Mouse (Mus musculus) midbrain, postnatal 0 days (tissue): ENCODE measurements at regions not wholly inside any gene's neighbourhood (a gene's known extent, or its start where the extent isn't known, plus 50 kb on each side); places are given as distances from the start of the nearest gene placed in this dataset.

Experiments
- ATAC-seq: fragments of 200-750 bp; cut with Nextera tagmentation; 2 replicates; pipeline ENCODE4 v1.8.0; 2017; ENCODE audit warnings: moderate number of reproducible peaks, mild to moderate bottlenecking, moderate TSS enrichment, moderate library complexity; ENCODE audit not compliant: low FRiP score
- DNase-seq: peaks from one replicate; pipeline ENCODE4 v3.0.0-alpha.2; 2015; ENCODE audit warnings: low spot score
- H3K27ac ChIP-seq: fragments of 300-500 bp; sonication (generic); 2 replicates; pipeline ENCODE4 v1.5.1; 2014; ENCODE audit warnings: low read depth, mild to moderate bottlenecking, low read length, mixed read lengths
- H3K27me3 ChIP-seq: fragments of 300-500 bp; sonication (generic); 2 replicates; pipeline ENCODE4 v1.6.1; 2014; ENCODE audit warnings: low read length, control low read depth, mixed read lengths; ENCODE audit not compliant: insufficient read depth
- H3K36me3 ChIP-seq: fragments of 300-500 bp; sonication (generic); 2 replicates; pipeline ENCODE4 v1.6.1; 2014; ENCODE audit warnings: low read length, control low read depth, mixed read lengths; ENCODE audit not compliant: insufficient read depth
- H3K4me1 ChIP-seq: fragments of 300-500 bp; sonication (generic); 2 replicates; pipeline ENCODE4 v1.6.1; 2014; ENCODE audit warnings: mild to moderate bottlenecking, control low read depth, antibody characterized with exemption, low read length, mixed read lengths; ENCODE audit not compliant: insufficient read depth
- H3K4me2 ChIP-seq: fragments of 300-500 bp; sonication (generic); 2 replicates; pipeline ENCODE4 v1.6.1; 2014; ENCODE audit warnings: low read depth, mild to moderate bottlenecking, low read length, mixed read lengths; ENCODE audit not compliant: poor library complexity, severe bottlenecking
- H3K4me3 ChIP-seq: fragments of 300-500 bp; sonication (generic); 2 replicates; pipeline ENCODE4 v1.5.1; 2014; ENCODE audit warnings: low read depth, mild to moderate bottlenecking, low read length, moderate library complexity
- H3K9ac ChIP-seq: fragments of 300-500 bp; sonication (generic); replicated peaks from 2 replicates; pipeline ENCODE4 v1.6.1; 2014; ENCODE audit warnings: mild to moderate bottlenecking, low read length, moderate library complexity, mixed read lengths; ENCODE audit not compliant: poor library complexity, severe bottlenecking
- H3K9me3 ChIP-seq: fragments of 300-500 bp; sonication (generic); 2 replicates; pipeline ENCODE4 v1.6.1; 2016; ENCODE audit warnings: low read length, control low read depth
- CTCF ChIP-seq: IDR thresholded peaks from 2 replicates; pipeline ENCODE4 v1.5.1; 2016; ENCODE audit warnings: antibody characterized with exemption, mild to moderate bottlenecking
- WGBS: fragments of 180-500 bp; shearing (Covaris S2); extraction: QIAGEN DNeasy Blood & Tissue Kit; methylation state at CpG from one replicate; pipeline ENCODE4 v1.1.7; 2014; 5-methylcytosine and 5-hydroxymethylcytosine counted together

GRCm38 (mm10) chr17:67557351-67557870 lies 75.1 kb downstream of the Lrrc30 start:
- no peak overlapping the region for H3K9ac ChIP-seq
- H3K27ac ChIP-seq, result no peak overlapping the region
- WGBS, result 76% methylated on average over 7 of the region's 7 CpGs

GRCm38 (mm10) chr17:67552581-67553139 lies 79.9 kb downstream of the Lrrc30 start:
- H3K9me3 ChIP-seq, result no peaks in the 10 kb centered on the region
- no peak overlapping the region for H3K27ac ChIP-seq
- DNase-seq, result no peak
- H3K9ac ChIP-seq, result no peak overlapping the region
- no peaks in the 10 kb centered on the region for H3K4me1 ChIP-seq
- H3K4me3 ChIP-seq, result no peak overlapping the region
- TF ChIP-seq CTCF, result no peak
- 90% methylated on average over 21 of the region's 21 CpGs for WGBS
- H3K27me3 ChIP-seq, result no peaks in the 10 kb centered on the region
- no peak for ATAC-seq
- no peaks in the 10 kb centered on the region for H3K36me3 ChIP-seq
- H3K4me2 ChIP-seq, result no peak overlapping the region

More at GRCm38 (mm10) chr17:67557351-67557870, 75.1 kb downstream of the Lrrc30 start:
- Histone ChIP-seq H3K4me2 (no peak overlapping the region), H3K36me3 (no peaks in the 10 kb centered on the region), H3K4me3 (no peak overlapping the region), H3K4me1 (no peaks in the 10 kb centered on the region), H3K27me3 (no peaks in the 10 kb centered on the region), H3K9me3 (no peaks in the 10 kb centered on the region)
- DNase-seq, result no peak
- ATAC-seq, result no peak
- no peak for TF ChIP-seq CTCF

GRCm38 (mm10) chr17:67548966-67549700 lies 83.4 kb downstream of the Lrrc30 start:
- Histone ChIP-seq H3K9ac (no peak overlapping the region), H3K27ac (no peak overlapping the region), H3K36me3 (no peaks in the 10 kb centered on the region), H3K4me2 (no peak overlapping the region), H3K4me3 (no peak overlapping the region), H3K9me3 (no peaks in the 10 kb centered on the region), H3K27me3 (no peaks in the 10 kb centered on the region), H3K4me1 (no peaks in the 10 kb centered on the region)
- DNase-seq (peak; percentile 56), ATAC-seq (no peak)
- TF ChIP-seq CTCF, result no peak
- 48% methylated on average over 11 of the region's 11 CpGs for WGBS

GRCm38 (mm10) chr17:67544410-67544809 lies 88.1 kb downstream of the Lrrc30 start:
- H3K4me1 ChIP-seq, result no peaks in the 10 kb centered on the region
- H3K27ac ChIP-seq, result no peak overlapping the region
- H3K4me2 ChIP-seq, result no peak overlapping the region
- ATAC-seq (no peak), DNase-seq (no peak)
- TF ChIP-seq CTCF, result no peak
- no peaks in the 10 kb centered on the region for H3K9me3 ChIP-seq
- no peak overlapping the region for H3K9ac ChIP-seq
- H3K4me3 ChIP-seq, result no peak overlapping the region
- 88% methylated on average over 7 of the region's 7 CpGs for WGBS
- H3K36me3 ChIP-seq, result no peaks in the 10 kb centered on the region
- H3K27me3 ChIP-seq, result no peaks in the 10 kb centered on the region

- Histone ChIP-seq H3K4me2 (no peak overlapping the region), H3K27ac (no peak overlapping the region), H3K4me1 (no peaks in the 10 kb centered on the region), H3K4me3 (no peak overlapping the region), H3K9ac (no peak overlapping the region), H3K36me3 (no peaks in the 10 kb centered on the region), H3K27me3 (no peaks in the 10 kb centered on the region), H3K9me3 (no peaks in the 10 kb centered on the region)
- DNase-seq, result peak; percentile 16
- TF ChIP-seq CTCF, result no peak
- ATAC-seq, result no peak
These were observed 100.2 kb downstream of the Lrrc30 start for GRCm38 (mm10) chr17:67532331-67532730.

- H3K4me2 ChIP-seq, result no peak overlapping the region
- no peaks in the 10 kb centered on the region for H3K36me3 ChIP-seq
- ATAC-seq (no peak), DNase-seq (no peak)
- no peak overlapping the region for H3K4me3 ChIP-seq
- no peaks in the 10 kb centered on the region for H3K27me3 ChIP-seq
- WGBS, result 73% methylated on average over 8 of the region's 8 CpGs
- TF ChIP-seq CTCF, result no peak
- no peak overlapping the region for H3K27ac ChIP-seq
- H3K9me3 ChIP-seq, result no peaks in the 10 kb centered on the region
- H3K4me1 ChIP-seq, result no peaks in the 10 kb centered on the region
- H3K9ac ChIP-seq, result no peak overlapping the region
These were observed 111.6 kb downstream of the Lrrc30 start for GRCm38 (mm10) chr17:67520848-67521411.
